Mouse (Mus musculus) testis, adult 2 months (tissue): Measurements from ENCODE around the gene Tpcn2.

Source experiments
- CTCF ChIP-seq: fragments of 200-500 bp; IDR thresholded peaks from 2 replicates; pipeline ENCODE4 v1.5.1; 2012; ENCODE audit warnings: low read depth, mild to moderate bottlenecking, inconsistent platforms, low read length, moderate library complexity; ENCODE audit not compliant: control insufficient read depth, insufficient read depth, insufficient replicate concordance
- POLR2A ChIP-seq: fragments of 200-500 bp; IDR thresholded peaks from 2 replicates; pipeline ENCODE4 v1.6.1; 2012; ENCODE audit warnings: low read depth, mild to moderate bottlenecking, inconsistent platforms, low read length, moderate library complexity; ENCODE audit not compliant: control insufficient read depth

DNA sequence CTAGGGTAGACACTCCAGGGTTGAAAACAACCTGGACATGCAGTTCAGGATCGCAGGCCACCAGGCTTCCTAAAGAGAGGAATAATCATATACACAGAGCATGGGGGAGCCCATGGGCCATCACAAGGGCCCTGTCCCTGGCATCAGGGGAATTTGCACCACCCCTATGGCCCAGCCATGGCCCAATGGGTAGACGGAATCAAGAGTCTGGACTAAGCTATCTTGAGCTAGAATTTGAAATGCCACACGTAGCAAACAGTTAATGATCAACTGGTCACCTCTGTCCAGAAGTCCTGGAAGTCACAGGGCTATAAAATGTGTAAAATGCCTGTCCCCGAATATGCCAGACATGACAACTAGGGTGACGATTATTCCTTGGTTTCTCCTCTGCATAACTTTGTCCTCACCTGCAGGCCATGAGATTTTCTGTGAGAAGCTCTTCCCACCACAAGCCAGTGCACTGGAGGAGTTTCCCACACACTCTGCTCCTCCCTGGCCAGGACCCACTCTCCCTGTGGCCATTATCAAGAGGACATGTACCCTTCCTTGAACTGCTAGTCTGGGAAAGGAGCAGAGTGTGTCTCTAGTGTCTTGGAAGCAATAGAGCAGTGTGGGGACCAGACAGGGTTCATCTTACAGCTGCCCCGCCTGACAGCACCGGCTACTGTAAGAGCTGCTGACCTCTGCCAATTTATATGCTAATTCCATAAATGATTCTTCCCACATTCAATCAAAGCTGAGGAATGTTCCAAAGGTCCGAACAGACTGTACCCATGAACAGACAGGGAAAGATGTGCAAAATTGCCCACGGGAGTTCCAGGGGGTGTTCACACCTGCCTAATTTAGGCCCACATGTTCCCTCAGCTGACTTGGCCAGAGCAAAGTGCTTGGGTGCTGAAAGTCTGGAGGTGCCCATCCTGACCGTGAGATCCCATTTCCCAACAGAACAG is 48.7 kb downstream of the Tpcn2 start:
- TF ChIP-seq POLR2A (no peak), CTCF (no peak)
